Mouse (Mus musculus) CH12.LX (cell line): Measurements from ENCODE around the gene Sufu. TPM values are rescaled to one million over a fixed set of nuclear protein-coding genes. Genes with fewer than 3 reads are reported as not detected.
A peak's percentile ranks its signal among the peaks of the same experiment; 100 is the strongest.

Experiments
- DNase-seq: peaks from one replicate; pipeline ENCODE4 v3.0.0-alpha.2; 2013; ENCODE audit errors: extremely low read depth
- H3K27ac ChIP-seq: 2 replicates; pipeline ENCODE4 v1.5.1; 2012; ENCODE audit warnings: low read depth, mild to moderate bottlenecking, control low read depth, moderate library complexity; ENCODE audit not compliant: insufficient read depth
- H3K27me3 ChIP-seq: replicated peaks from 2 replicates; pipeline ENCODE3; 2012; ENCODE audit warnings: inconsistent platforms
- H3K36me3 ChIP-seq, 2 experiments: replicated peaks in 1 of 2; 2 replicates each; pipeline versions ENCODE3 to v1.6.1; 2012; ENCODE audit warnings: inconsistent platforms in 1 of 2, low read length in 1 of 2, mild to moderate bottlenecking in 1 of 2, mixed read lengths in 1 of 2, moderate library complexity in 1 of 2; ENCODE audit not compliant: control insufficient read depth in 1 of 2, insufficient read depth in 1 of 2
- H3K4me1 ChIP-seq, 2 experiments: 2 replicates each; pipeline ENCODE4 v1.6.1; 2012; ENCODE audit warnings: inconsistent platforms in 1 of 2, moderate library complexity in 1 of 2; ENCODE audit not compliant: insufficient read depth in 2 of 2, control insufficient read depth in 1 of 2
- H3K4me2 ChIP-seq: 2 replicates; pipeline ENCODE4 v1.6.1; 2012; ENCODE audit warnings: low read depth, mild to moderate bottlenecking, control low read depth; ENCODE audit not compliant: poor library complexity, insufficient read depth, severe bottlenecking
- H3K4me3 ChIP-seq, 3 experiments: fragments of 150-350 bp in 1 of 3; sonication (generic) in 1 of 3; replicated peaks in 1 of 3; 2 replicates each; pipeline versions ENCODE3 to v1.5.1; 2011 to 2012; ENCODE audit warnings: low read depth in 2 of 3, low read length in 2 of 3, mild to moderate bottlenecking in 2 of 3, moderate library complexity in 2 of 3, control low read depth in 1 of 3, improper control_type of control experiment in 1 of 3, inconsistent platforms in 1 of 3, mixed read lengths in 1 of 3; ENCODE audit not compliant: poor library complexity in 1 of 3
- H3K79me2 ChIP-seq: replicated peaks from 2 replicates; pipeline ENCODE4 v1.6.1; 2012; ENCODE audit warnings: mild to moderate bottlenecking, moderate library complexity; ENCODE audit not compliant: control insufficient read depth, poor library complexity, insufficient read depth, severe bottlenecking; ENCODE audit errors: extremely low read depth
- H3K9ac ChIP-seq: 2 replicates; pipeline ENCODE4 v1.6.1; 2012; ENCODE audit warnings: low read depth, mild to moderate bottlenecking, control low read depth, moderate library complexity; ENCODE audit not compliant: insufficient read depth
- H3K9me3 ChIP-seq: replicated peaks from 2 replicates; pipeline ENCODE3; 2012; ENCODE audit warnings: low read length, inconsistent platforms, mixed read lengths
- BHLHE40 ChIP-seq: IDR thresholded peaks from 2 replicates; pipeline ENCODE4 v1.6.1; 2011; ENCODE audit warnings: mild to moderate bottlenecking, low read depth, low read length, improper control_type of control experiment
- CHD1 ChIP-seq: IDR thresholded peaks from 2 replicates; pipeline ENCODE4 v1.6.1; 2012; ENCODE audit warnings: low read depth, low read length, improper control_type of control experiment, inconsistent platforms
- E2F4 ChIP-seq: IDR thresholded peaks from 2 replicates; pipeline ENCODE4 v1.6.1; 2011; ENCODE audit warnings: low read depth, low read length, improper control_type of control experiment; ENCODE audit not compliant: insufficient replicate concordance
- ELF1 ChIP-seq: IDR thresholded peaks from 2 replicates; pipeline ENCODE4 v1.6.1; 2014; ENCODE audit warnings: low read depth, mild to moderate bottlenecking, inconsistent platforms, low read length, improper control_type of control experiment
- EP300 ChIP-seq: IDR thresholded peaks from 2 replicates; pipeline ENCODE4 v1.6.1; 2011; ENCODE audit warnings: low read length, improper control_type of control experiment
- GABPA ChIP-seq: IDR thresholded peaks from 2 replicates; pipeline ENCODE4 v1.6.1; 2012; ENCODE audit warnings: low read depth, low read length, improper control_type of control experiment, inconsistent platforms; ENCODE audit not compliant: insufficient replicate concordance
- IRF4 ChIP-seq: IDR thresholded peaks from 2 replicates; pipeline ENCODE4 v1.6.1; 2014; ENCODE audit warnings: low read depth, mild to moderate bottlenecking, inconsistent platforms, low read length, improper control_type of control experiment
- JUN ChIP-seq: IDR thresholded peaks from 2 replicates; pipeline ENCODE4 v1.6.1; 2011; ENCODE audit warnings: low read depth, mild to moderate bottlenecking, low read length, improper control_type of control experiment, moderate library complexity; ENCODE audit not compliant: insufficient read depth
- JUND ChIP-seq: conservative IDR thresholded peaks from 2 replicates; pipeline ENCODE4 v1.6.1; 2011; ENCODE audit warnings: low read depth, low read length, improper control_type of control experiment
- KAT2A ChIP-seq: IDR thresholded peaks from 2 replicates; pipeline ENCODE4 v1.6.1; 2012; ENCODE audit warnings: low read length, improper control_type of control experiment, inconsistent platforms; ENCODE audit not compliant: insufficient replicate concordance
- MAFK ChIP-seq: IDR thresholded peaks from 2 replicates; pipeline ENCODE4 v1.6.1; 2011; ENCODE audit warnings: low read length, improper control_type of control experiment; ENCODE audit not compliant: insufficient replicate concordance
- MAX ChIP-seq: IDR thresholded peaks from 2 replicates; pipeline ENCODE4 v1.6.1; 2011; ENCODE audit warnings: low read length, improper control_type of control experiment
- MAZ ChIP-seq: IDR thresholded peaks from 2 replicates; pipeline ENCODE4 v1.6.1; 2012; ENCODE audit warnings: low read depth, mild to moderate bottlenecking, inconsistent platforms, low read length, improper control_type of control experiment, moderate library complexity
- MXI1 ChIP-seq: IDR thresholded peaks from 2 replicates; pipeline ENCODE4 v1.6.1; 2011; ENCODE audit warnings: mild to moderate bottlenecking, low read depth, low read length, improper control_type of control experiment
- MYC ChIP-seq: IDR thresholded peaks from 2 replicates; pipeline ENCODE4 v1.6.1; 2011; ENCODE audit warnings: low read depth, mild to moderate bottlenecking, improper control_type of control experiment, low read length
- NRF1 ChIP-seq: IDR thresholded peaks from 2 replicates; pipeline ENCODE4 v1.6.1; 2014; ENCODE audit warnings: low read depth, mild to moderate bottlenecking, inconsistent platforms, low read length, improper control_type of control experiment, moderate library complexity
- PAX5 ChIP-seq: IDR thresholded peaks from 2 replicates; pipeline ENCODE4 v1.6.1; 2012; ENCODE audit warnings: low read length, inconsistent platforms, mixed read lengths
- POLR2A ChIP-seq: IDR thresholded peaks from 2 replicates; pipeline ENCODE4 v1.6.1; 2011; ENCODE audit warnings: low read depth, mild to moderate bottlenecking, improper control_type of control experiment, low read length
- POLR2AphosphoS2 ChIP-seq: IDR thresholded peaks from 2 replicates; pipeline ENCODE4 v1.6.1; 2011; ENCODE audit warnings: low read depth, low read length, improper control_type of control experiment
- RAD21 ChIP-seq: IDR thresholded peaks from 2 replicates; pipeline ENCODE4 v1.6.1; 2011; ENCODE audit warnings: low read depth, mild to moderate bottlenecking, low read length, improper control_type of control experiment, moderate library complexity
- SIN3A ChIP-seq: IDR thresholded peaks from 2 replicates; pipeline ENCODE4 v1.6.1; 2012; ENCODE audit warnings: low read length, improper control_type of control experiment, inconsistent platforms
- TBP ChIP-seq: conservative IDR thresholded peaks from 2 replicates; pipeline ENCODE4 v1.6.1; 2011; ENCODE audit warnings: low read depth, low read length, improper control_type of control experiment
- TCF12 ChIP-seq: IDR thresholded peaks from 2 replicates; pipeline ENCODE4 v1.6.1; 2014; ENCODE audit warnings: low read depth, mild to moderate bottlenecking, inconsistent platforms, low read length, improper control_type of control experiment
- UBTF ChIP-seq: IDR thresholded peaks from 2 replicates; pipeline ENCODE4 v1.6.1; 2012; ENCODE audit warnings: low read depth, mild to moderate bottlenecking, inconsistent platforms, low read length, improper control_type of control experiment, moderate library complexity
- USF2 ChIP-seq: conservative IDR thresholded peaks from 2 replicates; pipeline ENCODE4 v1.6.1; 2011; ENCODE audit warnings: low read depth, low read length, improper control_type of control experiment
- ZKSCAN1 ChIP-seq: IDR thresholded peaks from 2 replicates; pipeline ENCODE4 v1.6.1; 2012; ENCODE audit warnings: low read depth, inconsistent platforms, low read length, improper control_type of control experiment, borderline replicate concordance
- ZNF384 ChIP-seq: IDR thresholded peaks from 2 replicates; pipeline ENCODE4 v1.6.1; 2012; ENCODE audit warnings: low read depth, low read length, improper control_type of control experiment, inconsistent platforms
- dilution Hi-C: fragments of 300-500 bp; cut with MboI; formaldehyde crosslinking; loops from 2 replicates; pipeline ENCODE4 v1.14.3; 2020; ENCODE audit warnings: low sequenced_read_pairs; ENCODE audit not compliant: extremely low pct_unique_long_range_greater_than_20kb, extremely low pct_ligation_motif_present
- in situ Hi-C: fragments of 300-500 bp; cut with MboI; formaldehyde crosslinking; loops from 3 replicates; pipeline ENCODE4 v1.14.3; 2019; ENCODE audit warnings: low sequenced_read_pairs, low pct_ligation_motif_present, low pct_unique_long_range_greater_than_20kb, mixed read lengths
- polyA plus RNA-seq: library from polyadenylated mRNA; unstranded; fragments of >175 nt; gene quantifications from 2 replicates; pipeline ENCODE4 v1.2.1, GENCODE M21; 2012; ENCODE audit warnings: low read depth; ENCODE audit not compliant: insufficient read length
- total RNA-seq, 2 experiments: library from RNA; depleted of rRNA; stranded (reverse); fragments of 300-350 nt in 1 of 2; fragments of >200 nt in 1 of 2; gene quantifications; 2 replicates each; pipeline ENCODE4 v1.2.3; 2012 to 2014

Sufu gene
- total and polyA plus RNA-seq, 3 experiments = 3.6 to 22.6 (median 9.8) TPM

- Histone ChIP-seq H3K9ac (peak overlapping the region; percentile 98), H3K27ac (peak overlapping the region; percentile 77), H3K36me3 (peaks cover 0 to 15% of the 10 kb centered on the region in 2 experiments), H3K79me2 (peaks cover 33% of the 10 kb centered on the region), H3K4me2 (peak overlapping the region; percentile 60), H3K27me3 (no peaks in the 10 kb centered on the region), H3K4me1 (peaks cover 2 to 12% of the 10 kb centered on the region in 2 experiments; a peak in 3 of 4 replicates), H3K9me3 (no peaks in the 10 kb centered on the region), H3K4me3 (peak overlapping the region; percentile 69 to 95 (median 69))
- TF ChIP-seq JUN (no peak), IRF4 (no peak), UBTF (peak; percentile 91; the same call in 1 of the 2 replicates), MYC (no peak), CHD1 (no peak; the same call in 1 of the 2 replicates), ZKSCAN1 (no peak), USF2 (no peak), SIN3A (no peak), MAZ (no peak), NRF1 (0 out of 2 replicates have a peak, but pooled peaks have one; percentile 5), MAX (no peak), RAD21 (no peak), MXI1 (no peak), MAFK (no peak), GABPA (no peak), POLR2A (no peak), POLR2AphosphoS2 (no peak), ELF1 (no peak), KAT2A (no peak), ZNF384 (peak; percentile 66), E2F4 (no peak), JUND (no peak), EP300 (no peak), BHLHE40 (no peak), TBP (no peak), PAX5 (no peak), TCF12 (0 out of 2 replicates have a peak, but pooled peaks have one; percentile 16)
- dilution Hi-C loops (no loop called here), in situ Hi-C loops (no loop called here)
- DNase-seq = no peak
Measured at GRCm38 (mm10) chr19:46500581-46501341, 104.1 kb downstream of the Sufu start.
